Mouse (Mus musculus) testis, adult 2 months (tissue): ENCODE results near the gene Tmem104. TPM values are rescaled to one million over a fixed set of nuclear protein-coding genes. Genes with fewer than 3 reads are reported as not detected.

Source experiments
- H3K27ac ChIP-seq: fragments of 200-500 bp; 2 replicates; pipeline ENCODE4 v1.5.1; 2012; ENCODE audit warnings: low read depth, low read length; ENCODE audit not compliant: control insufficient read depth, insufficient read depth
- H3K27me3 ChIP-seq: fragments of 200-500 bp; 2 replicates; pipeline ENCODE4 v1.6.1; 2012; ENCODE audit warnings: mild to moderate bottlenecking, low read length, moderate library complexity; ENCODE audit not compliant: control insufficient read depth, insufficient read depth
- H3K36me3 ChIP-seq: fragments of 200-500 bp; 2 replicates; pipeline ENCODE4 v1.6.1; 2012; ENCODE audit warnings: mild to moderate bottlenecking, low read length; ENCODE audit not compliant: control insufficient read depth, insufficient read depth
- H3K4me1 ChIP-seq: fragments of 200-500 bp; 2 replicates; pipeline ENCODE4 v1.6.1; 2012; ENCODE audit warnings: low read length; ENCODE audit not compliant: control insufficient read depth, insufficient read depth
- H3K4me3 ChIP-seq: fragments of 200-500 bp; 2 replicates; pipeline ENCODE4 v1.5.1; 2012; ENCODE audit warnings: low read depth, mild to moderate bottlenecking, low read length, moderate library complexity, mixed read lengths; ENCODE audit not compliant: control insufficient read depth
- CTCF ChIP-seq: fragments of 200-500 bp; IDR thresholded peaks from 2 replicates; pipeline ENCODE4 v1.5.1; 2012; ENCODE audit warnings: low read depth, mild to moderate bottlenecking, inconsistent platforms, low read length, moderate library complexity; ENCODE audit not compliant: control insufficient read depth, insufficient read depth, insufficient replicate concordance
- POLR2A ChIP-seq: fragments of 200-500 bp; IDR thresholded peaks from 2 replicates; pipeline ENCODE4 v1.6.1; 2012; ENCODE audit warnings: low read depth, mild to moderate bottlenecking, inconsistent platforms, low read length, moderate library complexity; ENCODE audit not compliant: control insufficient read depth
- polyA plus RNA-seq: library from polyadenylated mRNA; depleted of rRNA; stranded (reverse); fragments of >200 nt; gene quantifications from 2 replicates; pipeline ENCODE4 v1.2.3, GENCODE M21; 2012

Gene Tmem104
- polyA plus RNA-seq, 1 experiment, result 9.0 TPM

- no peaks in the 10 kb centered on the region for H3K4me1 ChIP-seq
Observed at GRCm38 (mm10) chr11:115227640-115228039, 40.4 kb downstream of the Tmem104 start.

GRCm38 (mm10) chr11:115228430-115228829 lies 41.1 kb downstream of the Tmem104 start:
- H3K27ac ChIP-seq, result no peak overlapping the region

More at GRCm38 (mm10) chr11:115227640-115228039, 40.4 kb downstream of the Tmem104 start:
- H3K36me3 ChIP-seq, result no peaks in the 10 kb centered on the region
- H3K27ac ChIP-seq, result no peak overlapping the region
- H3K4me3 ChIP-seq, result no peak overlapping the region
- TF ChIP-seq CTCF, result no peak
- no peak for TF ChIP-seq POLR2A
- H3K27me3 ChIP-seq, result no peaks in the 10 kb centered on the region

GRCm38 (mm10) chr11:115229021-115229930 lies 42.0 kb downstream of the Tmem104 start:
- no peak overlapping the region for H3K27ac ChIP-seq
- TF ChIP-seq CTCF, result no peak
- no peak for TF ChIP-seq POLR2A
- no peaks in the 10 kb centered on the region for H3K4me1 ChIP-seq

More at GRCm38 (mm10) chr11:115228430-115228829, 41.1 kb downstream of the Tmem104 start:
- H3K36me3 ChIP-seq, result no peaks in the 10 kb centered on the region
- H3K4me1 ChIP-seq, result no peaks in the 10 kb centered on the region
- TF ChIP-seq POLR2A, result no peak
- no peak for TF ChIP-seq CTCF
- no peak overlapping the region for H3K4me3 ChIP-seq
- H3K27me3 ChIP-seq, result no peaks in the 10 kb centered on the region

GRCm38 (mm10) chr11:115231168-115231915 lies 44.1 kb downstream of the Tmem104 start:
- H3K27me3 ChIP-seq, result no peaks in the 10 kb centered on the region

More at GRCm38 (mm10) chr11:115229021-115229930, 42.0 kb downstream of the Tmem104 start:
- Histone ChIP-seq H3K4me3 (no peak overlapping the region), H3K36me3 (no peaks in the 10 kb centered on the region), H3K27me3 (no peaks in the 10 kb centered on the region)

GRCm38 (mm10) chr11:115231924-115232323 lies 44.6 kb downstream of the Tmem104 start:
- TF ChIP-seq POLR2A (no peak), CTCF (no peak)
- H3K4me1 ChIP-seq, result no peaks in the 10 kb centered on the region
- no peaks in the 10 kb centered on the region for H3K27me3 ChIP-seq
- no peaks in the 10 kb centered on the region for H3K36me3 ChIP-seq
- H3K4me3 ChIP-seq, result no peak overlapping the region
- no peak overlapping the region for H3K27ac ChIP-seq

More at GRCm38 (mm10) chr11:115231168-115231915, 44.1 kb downstream of the Tmem104 start:
- no peak for TF ChIP-seq CTCF
- TF ChIP-seq POLR2A, result no peak
- Histone ChIP-seq H3K27ac (no peak overlapping the region), H3K4me3 (no peak overlapping the region), H3K36me3 (no peaks in the 10 kb centered on the region), H3K4me1 (no peaks in the 10 kb centered on the region)

GRCm38 (mm10) chr11:115232889-115233288 lies 45.6 kb downstream of the Tmem104 start:
- no peaks in the 10 kb centered on the region for H3K4me1 ChIP-seq
- H3K36me3 ChIP-seq, result no peaks in the 10 kb centered on the region
- no peaks in the 10 kb centered on the region for H3K27me3 ChIP-seq
- H3K27ac ChIP-seq, result no peak overlapping the region
- TF ChIP-seq POLR2A (no peak), CTCF (no peak)
- no peak overlapping the region for H3K4me3 ChIP-seq

GRCm38 (mm10) chr11:115233526-115234290 lies 46.4 kb downstream of the Tmem104 start:
- TF ChIP-seq POLR2A (no peak), CTCF (no peak)
- H3K36me3 ChIP-seq, result no peaks in the 10 kb centered on the region
- no peak overlapping the region for H3K27ac ChIP-seq
- no peaks in the 10 kb centered on the region for H3K27me3 ChIP-seq
- no peaks in the 10 kb centered on the region for H3K4me1 ChIP-seq
- H3K4me3 ChIP-seq, result no peak overlapping the region
